Mouse (Mus musculus) G1E (cell line): ENCODE results near the gene Mon2.

Source experiments
- CTCF ChIP-seq: IDR thresholded peaks from 2 replicates; pipeline ENCODE4 v1.5.1; 2012; ENCODE audit warnings: low read depth, low read length, inconsistent platforms, mixed read lengths
- GATA1 ChIP-seq: IDR thresholded peaks from 2 replicates; pipeline ENCODE4 v1.6.1; 2012; ENCODE audit warnings: borderline replicate concordance, low read length, inconsistent platforms, mixed read lengths
- GATA2 ChIP-seq: IDR thresholded peaks from 2 replicates; pipeline ENCODE4 v1.6.1; 2012; ENCODE audit warnings: low read depth, low read length, inconsistent platforms, borderline replicate concordance
- POLR2AphosphoS5 ChIP-seq: IDR thresholded peaks from 2 replicates; pipeline ENCODE4 v1.6.1; 2012; ENCODE audit warnings: low read depth, low read length, inconsistent platforms; ENCODE audit not compliant: insufficient replicate concordance

- TF ChIP-seq CTCF (no peak), GATA1 (no peak), POLR2AphosphoS5 (no peak), GATA2 (no peak)
These were observed 19.8 kb downstream of the Mon2 start for GRCm38 (mm10) chr10:123056463-123056862.
